Mouse (Mus musculus) left cerebral cortex, adult 9 months (tissue): ENCODE measurements around the gene Rhbdd2.
"Not testable (repeated sequence)": the region's sequence is repeated elsewhere in the genome, so short reads cannot be mapped to it uniquely, and the experiment has no call there.

Experiments used
- DNase-seq, 2 experiments: peaks; one replicate each; pipeline ENCODE4 v3.0.0; 2022; ENCODE audit warnings: low spot score in 2 of 2

Rhbdd2 gene

DNA sequence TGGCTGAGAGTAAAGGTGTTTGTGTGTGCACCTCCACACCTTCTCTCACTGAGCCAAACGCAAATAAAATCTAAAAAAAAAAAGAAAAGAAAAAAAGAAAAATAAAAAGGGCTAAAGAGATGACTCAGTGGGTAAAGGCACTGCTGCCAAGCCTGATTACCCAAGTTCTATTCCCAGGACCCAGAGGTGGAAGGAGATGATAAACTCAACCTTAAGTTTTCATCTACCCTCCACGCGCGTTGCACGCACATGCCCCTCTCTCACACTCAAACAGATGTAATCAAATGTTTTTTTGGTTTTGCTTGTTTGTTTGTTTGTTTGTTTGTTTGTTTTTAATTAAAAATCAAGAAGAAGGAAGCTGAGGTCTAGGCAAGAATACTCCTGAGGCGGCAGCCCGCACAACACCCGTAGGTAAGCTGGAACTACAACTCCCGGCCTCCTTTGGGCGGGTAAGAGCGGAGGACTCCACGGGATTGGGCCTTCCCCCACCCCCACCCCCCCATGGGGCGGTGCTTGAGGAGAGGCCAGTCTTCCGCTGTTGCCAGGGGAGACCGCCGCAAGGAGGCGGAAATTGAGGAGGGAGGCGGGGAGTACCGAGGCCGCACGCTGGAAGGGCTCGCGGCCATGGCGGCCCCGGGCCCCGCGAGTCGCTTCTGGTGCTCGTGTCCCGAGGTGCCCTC is at the start of gene Rhbdd2:
Gene Rhbdd2, plus strand, starts transcription at position 502 of the 680 bp plus-strand sequence.
- DNase-seq: peak; percentile 89 to 96

DNA sequence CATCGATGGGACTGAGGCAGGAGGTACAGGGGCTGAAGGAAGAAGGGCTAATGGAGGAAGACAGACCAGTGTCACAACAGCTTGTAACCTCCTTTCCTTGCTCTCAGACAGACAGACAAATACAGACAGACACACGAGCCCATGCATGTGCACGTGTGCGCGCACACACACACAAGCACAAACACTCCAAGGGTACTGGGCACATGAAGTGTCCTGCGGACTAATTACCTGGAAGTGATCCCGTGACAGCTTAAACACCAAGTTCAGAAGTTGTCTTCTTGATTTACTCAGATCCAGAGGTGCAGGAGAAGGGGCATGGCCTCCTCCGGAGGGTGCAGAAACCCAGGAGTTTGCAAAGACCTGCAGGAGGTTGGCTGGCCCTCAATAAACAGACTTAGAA is 46.7 kb upstream of the Rhbdd2 start:
- no peak for DNase-seq

DNA sequence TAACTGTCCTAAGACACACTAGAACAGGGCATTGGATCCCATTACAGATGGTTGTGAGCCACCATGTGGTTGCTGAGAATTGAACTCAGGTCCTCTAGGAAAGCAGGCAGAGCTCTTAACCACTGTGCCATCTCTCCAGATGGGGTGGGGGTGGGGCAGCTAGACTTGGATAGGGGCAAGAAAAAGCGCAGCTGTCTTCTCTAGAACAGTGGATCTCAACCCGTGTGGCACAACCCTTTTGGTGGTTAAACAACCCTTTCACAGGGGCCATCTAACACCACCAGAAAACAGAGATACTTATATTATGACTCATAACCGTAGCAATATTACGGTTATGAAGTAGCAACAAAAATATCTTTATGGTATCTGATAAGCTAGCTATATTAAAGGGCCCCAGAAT is 44.7 kb upstream of the Rhbdd2 start:
- no peak for DNase-seq

DNA sequence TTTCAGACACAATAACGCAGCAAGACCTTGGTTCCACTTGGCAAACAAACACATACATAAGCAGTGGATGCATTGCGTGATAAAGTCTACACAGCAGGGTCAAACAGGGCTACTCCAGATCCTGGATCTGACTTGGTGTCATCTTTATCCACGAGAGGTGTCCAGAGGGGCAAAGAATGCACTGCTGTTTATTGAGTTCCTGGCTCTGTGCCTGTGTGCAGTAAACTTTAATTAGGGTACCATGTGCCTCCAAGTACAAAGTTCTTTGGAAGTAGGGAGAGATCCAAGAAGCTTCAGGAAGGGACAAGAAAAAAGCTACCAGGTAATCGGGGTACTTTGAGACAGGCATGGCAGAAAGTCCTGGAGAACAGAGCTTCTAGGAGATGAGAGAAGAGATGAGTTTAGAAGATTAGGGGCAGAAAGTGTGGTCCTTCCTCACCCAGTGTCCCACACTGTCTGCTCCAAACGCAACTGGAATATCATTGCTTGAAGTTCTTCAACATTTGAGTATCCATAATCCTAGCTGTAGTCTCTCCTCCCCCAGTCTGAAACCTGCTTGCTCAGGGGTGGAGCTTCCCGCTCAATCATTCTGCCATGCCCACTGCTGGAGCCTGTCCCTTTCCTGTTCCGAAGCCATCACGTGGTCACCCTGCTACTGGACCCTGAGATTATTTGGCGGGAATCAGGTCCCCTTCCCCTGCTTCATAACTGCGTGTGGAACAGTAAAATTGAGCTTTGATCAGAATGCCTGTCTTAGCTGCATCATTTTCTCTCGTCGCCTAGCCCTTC is 42.2 kb upstream of the Rhbdd2 start:
- no peak for DNase-seq

DNA sequence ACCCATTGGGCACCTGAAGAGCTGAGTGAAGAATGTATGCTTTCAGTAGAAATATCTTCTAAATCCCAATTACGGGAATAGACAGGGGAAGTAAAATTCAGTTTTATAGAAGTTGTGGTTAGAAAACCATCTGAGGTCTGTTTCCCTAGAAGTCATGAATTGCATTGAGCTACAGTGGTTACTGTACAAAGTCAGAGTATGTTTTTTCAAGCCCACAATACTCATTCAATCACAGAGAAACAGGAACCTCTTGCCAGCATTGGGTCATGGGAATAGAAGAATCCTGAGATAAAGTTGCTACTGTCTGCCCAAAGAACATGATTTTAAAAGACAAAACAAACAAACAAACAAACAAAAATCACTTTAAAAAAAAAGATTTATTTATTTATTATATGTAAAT is 27.8 kb upstream of the Rhbdd2 start:
- DNase-seq: not testable (repeated sequence)

DNA sequence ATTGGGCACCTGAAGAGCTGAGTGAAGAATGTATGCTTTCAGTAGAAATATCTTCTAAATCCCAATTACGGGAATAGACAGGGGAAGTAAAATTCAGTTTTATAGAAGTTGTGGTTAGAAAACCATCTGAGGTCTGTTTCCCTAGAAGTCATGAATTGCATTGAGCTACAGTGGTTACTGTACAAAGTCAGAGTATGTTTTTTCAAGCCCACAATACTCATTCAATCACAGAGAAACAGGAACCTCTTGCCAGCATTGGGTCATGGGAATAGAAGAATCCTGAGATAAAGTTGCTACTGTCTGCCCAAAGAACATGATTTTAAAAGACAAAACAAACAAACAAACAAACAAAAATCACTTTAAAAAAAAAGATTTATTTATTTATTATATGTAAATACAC is 25.7 kb upstream of the Rhbdd2 start:
- not testable (repeated sequence) for DNase-seq

DNA sequence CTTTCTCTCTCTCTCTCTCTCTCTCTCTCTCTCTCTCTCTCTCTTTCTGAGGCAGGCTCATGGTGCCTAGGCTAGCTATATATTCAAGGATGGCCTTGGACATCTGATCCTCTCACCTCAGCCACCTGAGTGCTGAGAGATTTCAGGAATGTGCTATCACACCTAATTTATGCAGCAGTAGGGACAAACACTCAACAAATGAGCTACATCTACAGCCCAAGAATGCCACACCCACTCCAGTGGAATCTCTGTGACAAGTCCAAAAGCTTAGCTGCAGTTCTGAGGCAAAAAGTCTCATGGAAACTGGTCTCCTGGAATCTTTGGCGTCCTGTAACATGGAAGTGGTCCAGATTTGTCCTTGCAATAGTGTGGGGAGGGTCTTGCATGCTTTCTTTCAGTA is 24.8 kb upstream of the Rhbdd2 start:
- no peak for DNase-seq

DNA sequence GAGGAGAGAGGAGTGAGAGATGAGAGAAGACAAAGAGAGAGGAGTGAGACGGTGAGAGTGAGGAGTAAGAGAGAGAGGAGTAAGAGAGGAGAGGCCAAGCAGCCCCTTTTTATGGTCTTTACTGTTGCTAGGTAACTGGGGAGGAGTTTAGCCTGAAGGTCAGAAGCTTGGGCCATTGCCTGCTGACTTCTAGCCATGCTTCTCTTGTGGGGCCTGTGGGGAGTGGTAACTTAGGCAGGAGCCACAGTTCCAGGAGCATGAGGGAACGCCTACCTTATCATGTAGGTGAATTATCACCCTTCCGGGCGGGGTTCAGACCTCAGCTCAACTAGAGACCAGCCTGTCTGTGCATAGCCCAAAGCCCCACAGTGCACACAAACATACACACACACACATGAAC is 22.6 kb upstream of the Rhbdd2 start:
- no peak for DNase-seq

DNA sequence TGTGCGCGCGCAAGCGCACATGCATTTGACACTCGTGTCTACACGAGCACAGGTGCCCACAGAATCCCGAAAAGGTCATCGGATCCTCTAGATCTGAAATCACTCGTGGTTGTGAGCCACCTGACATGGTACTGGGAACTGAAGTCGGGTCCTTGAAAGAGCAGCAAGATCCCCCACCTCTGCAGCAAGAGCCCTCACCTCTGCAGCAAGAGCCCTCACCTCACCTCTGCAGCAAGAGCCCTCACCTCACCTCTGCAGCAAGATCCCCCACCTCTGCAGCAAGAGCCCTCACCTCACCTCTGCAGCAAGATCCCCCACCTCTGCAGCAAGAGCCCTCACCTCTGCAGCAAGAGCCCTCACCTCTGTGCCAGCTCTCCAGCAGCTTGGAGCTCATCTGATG is 12.7 kb upstream of the Rhbdd2 start:
- not testable (repeated sequence) for DNase-seq

DNA sequence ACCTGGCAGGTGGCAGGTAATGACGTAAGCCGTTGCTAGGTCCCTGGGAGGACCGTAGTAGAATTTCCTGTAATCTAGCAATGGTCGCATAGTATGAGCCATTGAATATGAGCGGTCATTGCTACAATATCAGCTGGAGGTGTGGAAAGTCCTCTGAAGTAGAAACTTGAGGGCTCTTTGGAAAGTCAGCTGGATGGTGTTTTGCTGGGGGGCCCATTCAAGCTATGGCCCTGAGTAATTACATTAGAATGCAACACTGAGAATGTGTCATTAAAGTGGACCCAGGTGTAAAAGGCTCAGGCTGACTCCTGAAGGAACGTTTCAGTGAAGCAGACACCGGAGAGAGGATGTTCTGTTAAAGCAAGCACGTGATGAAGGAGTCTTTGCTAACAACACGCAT is 11.9 kb upstream of the Rhbdd2 start:
- no peak for DNase-seq

DNA sequence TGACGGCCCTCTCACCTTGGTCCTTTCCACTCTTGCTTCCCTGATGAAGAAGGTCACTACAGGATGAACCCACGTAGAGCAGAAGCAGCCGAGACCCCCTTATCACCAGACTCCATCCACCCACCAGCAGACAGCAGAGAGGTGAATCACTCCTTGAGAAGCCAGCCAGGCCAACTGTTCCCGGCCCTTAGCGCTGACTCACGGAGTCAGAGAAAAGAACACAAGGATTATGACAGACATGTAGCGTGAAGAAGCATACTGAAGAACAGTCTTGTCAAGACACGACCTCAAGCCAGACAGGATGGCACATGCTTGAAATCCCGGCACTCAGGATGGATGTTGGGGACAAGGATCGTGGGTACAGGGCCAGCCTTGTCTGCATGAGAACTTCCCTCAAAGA is 10.7 kb upstream of the Rhbdd2 start:
- no peak for DNase-seq

DNA sequence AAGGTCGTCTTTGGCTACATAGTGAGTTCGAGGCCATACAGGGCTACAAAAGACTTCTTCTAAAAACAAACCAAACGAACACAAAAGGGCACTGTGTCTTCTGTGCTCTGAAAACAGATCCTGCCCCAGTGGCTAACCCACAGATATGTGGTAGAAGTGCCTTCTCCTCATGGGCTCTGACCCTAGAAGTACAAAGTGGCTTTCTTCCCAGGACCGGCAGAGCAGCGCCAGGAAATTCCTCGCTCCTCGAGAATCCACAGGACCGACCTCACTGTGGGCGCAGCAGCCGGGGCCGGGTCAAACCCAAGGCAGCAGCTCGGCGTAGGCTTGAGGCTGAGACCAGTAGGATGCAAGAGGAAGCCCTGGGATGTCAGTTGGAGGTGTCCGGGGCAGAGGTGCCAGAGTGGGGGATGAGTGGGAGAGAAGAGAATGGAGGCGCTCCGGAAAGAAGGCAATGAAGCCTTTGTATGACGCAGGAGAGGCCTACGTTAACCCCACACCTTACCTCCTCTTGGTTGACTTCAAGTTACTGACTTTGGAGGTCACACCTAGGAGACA is 9.3 kb upstream of the Rhbdd2 start:
- no peak for DNase-seq

DNA sequence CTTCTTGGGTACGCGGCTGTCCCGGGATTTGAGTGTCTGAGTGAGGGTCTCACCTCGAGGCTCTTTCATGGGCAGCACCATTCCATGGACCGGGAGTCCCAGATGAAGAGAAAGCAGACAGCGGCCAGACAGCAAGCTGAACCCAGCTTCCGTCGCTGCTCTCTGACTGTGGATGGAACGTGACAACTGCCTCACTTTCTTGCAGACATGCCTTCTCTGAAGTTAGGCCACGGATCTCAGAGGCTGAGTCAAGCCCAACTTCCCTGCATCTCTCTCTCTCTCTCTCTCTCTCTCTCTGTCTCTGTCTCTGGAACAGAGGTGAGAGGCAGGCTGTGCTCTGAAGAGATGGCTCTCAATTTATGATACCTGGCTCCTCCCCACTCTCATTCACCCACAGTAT is 3.5 kb upstream of the Rhbdd2 start:
- no peak for DNase-seq

DNA sequence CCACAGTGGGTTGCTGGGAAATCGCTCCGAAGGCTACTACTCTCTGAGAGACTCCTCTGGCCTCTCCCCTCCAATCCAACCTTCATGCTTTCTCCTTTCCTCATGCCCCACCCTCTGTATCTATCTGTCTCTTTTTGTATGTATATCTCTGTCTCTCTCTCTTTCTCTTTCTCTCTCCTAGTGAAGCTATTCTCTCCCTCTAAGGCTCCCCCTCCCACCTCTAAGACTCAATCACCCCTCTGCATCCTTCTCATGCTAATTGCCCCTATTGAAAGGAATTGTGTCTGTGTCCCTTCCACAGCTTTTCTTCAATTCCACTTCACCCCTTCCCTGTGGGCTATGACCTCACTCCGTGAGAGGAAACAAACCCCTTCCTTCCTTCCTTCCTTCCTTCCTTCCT is 3.0 kb upstream of the Rhbdd2 start:
- DNase-seq: no peak

DNA sequence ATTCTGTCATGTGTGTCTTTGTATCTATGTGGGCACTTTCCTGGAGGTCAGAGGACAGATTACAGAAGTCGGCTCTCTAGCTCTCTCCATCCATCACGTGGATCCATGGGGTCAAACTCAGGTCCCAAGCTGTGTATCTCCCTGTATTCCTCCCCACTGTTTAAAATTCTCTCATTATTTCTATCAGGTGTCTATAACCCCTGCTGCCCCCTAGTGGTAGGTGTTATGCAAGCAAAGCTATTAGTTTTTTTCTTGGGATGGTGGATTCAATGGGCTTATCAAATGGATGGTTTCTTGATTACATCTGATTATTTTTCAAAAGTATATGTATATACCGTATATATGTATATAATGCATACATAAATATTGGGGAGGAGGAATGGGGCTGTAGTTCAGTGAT is 1.8 kb upstream of the Rhbdd2 start:
- DNase-seq: peak in 1 of 2 experiments; percentile 65

DNA sequence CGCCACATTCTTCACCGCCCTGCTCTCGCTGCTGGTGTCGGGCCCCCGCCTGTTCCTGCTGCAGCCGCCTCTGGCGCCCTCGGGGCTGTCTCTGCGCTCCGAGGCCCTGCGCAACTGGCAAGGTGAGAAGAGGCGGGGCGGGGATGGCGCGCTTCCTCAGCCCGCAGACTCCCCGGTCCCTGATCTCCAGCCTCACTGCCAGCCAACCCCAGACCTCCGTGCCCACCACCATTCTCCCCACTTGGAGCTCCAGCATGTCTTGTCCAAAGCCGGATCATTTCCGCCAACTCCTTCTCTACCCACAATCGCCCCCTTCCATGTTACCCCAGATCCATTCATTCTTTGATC is 353 bp downstream of the Rhbdd2 start:
- no peak for DNase-seq

DNA sequence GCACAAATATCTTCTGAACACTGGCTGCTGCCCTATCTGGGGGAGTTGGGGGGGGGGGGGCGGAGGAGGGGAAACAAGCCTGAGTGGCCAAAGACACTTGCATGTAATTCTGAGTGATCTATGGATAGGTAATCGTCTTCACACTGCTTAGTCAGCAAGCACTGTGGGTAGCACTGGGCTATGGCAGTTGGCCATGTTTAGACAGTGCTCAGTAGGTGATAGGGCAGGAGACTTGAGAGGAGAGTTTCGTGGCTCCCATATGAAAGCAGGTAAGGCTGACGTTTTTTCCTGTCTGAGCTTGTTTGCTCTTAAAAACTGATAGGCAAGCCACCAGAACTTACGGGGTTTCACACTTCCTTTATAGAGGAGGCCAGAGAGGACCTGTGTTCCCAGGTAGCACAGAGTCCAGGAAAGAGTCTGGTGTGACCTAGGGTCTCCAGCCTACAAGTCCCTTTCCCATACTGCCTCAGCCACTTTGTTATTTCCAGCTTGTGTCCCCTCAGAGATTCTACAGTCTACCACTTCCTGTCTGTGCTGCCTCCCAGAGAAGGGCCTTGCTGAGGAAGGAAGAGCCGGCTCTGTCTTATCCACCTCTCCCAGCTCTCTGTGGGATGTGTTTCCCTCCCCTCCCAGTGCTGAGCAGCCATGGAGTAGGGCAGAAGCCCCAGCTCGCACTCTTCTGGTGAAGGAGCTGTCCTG is 7.5 kb downstream of the Rhbdd2 start:
- DNase-seq: no peak

DNA sequence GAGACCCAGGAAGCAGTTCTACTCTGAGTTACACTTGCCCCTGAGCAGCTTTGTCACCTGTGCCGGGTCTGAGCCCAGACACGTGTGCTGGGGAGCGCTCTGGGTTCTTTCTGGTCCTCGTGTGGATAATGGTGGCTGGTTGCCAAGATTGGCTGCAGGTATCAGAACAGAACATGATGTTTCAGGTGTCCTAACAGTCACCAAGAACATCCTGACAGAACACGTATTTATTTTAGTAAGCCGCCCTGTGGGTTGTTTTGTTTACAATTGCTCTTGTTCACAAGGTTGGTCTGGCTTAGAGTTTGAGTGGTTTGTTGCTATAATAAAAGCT is 8.0 kb downstream of the Rhbdd2 start:
- no peak for DNase-seq

DNA sequence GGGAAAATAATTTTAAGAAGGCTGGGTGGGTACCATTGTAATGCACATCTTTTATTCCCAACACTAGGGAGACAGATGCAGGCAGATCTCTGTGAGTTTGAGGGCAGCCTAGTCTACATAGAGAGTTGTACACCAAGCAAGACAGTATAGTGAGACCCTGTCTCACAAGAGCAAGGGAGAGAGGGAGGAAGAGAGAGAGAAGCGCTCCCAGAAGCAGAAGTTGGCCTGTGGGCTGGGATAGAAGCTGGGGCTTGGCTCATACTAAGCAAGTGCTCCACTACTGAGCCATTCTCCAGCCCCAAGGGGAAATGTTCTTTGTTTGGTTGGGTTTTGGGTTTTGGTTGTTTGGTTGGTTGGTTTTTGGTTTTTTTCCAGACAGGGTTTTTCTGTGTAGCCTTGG is 8.6 kb downstream of the Rhbdd2 start:
- DNase-seq: no peak

DNA sequence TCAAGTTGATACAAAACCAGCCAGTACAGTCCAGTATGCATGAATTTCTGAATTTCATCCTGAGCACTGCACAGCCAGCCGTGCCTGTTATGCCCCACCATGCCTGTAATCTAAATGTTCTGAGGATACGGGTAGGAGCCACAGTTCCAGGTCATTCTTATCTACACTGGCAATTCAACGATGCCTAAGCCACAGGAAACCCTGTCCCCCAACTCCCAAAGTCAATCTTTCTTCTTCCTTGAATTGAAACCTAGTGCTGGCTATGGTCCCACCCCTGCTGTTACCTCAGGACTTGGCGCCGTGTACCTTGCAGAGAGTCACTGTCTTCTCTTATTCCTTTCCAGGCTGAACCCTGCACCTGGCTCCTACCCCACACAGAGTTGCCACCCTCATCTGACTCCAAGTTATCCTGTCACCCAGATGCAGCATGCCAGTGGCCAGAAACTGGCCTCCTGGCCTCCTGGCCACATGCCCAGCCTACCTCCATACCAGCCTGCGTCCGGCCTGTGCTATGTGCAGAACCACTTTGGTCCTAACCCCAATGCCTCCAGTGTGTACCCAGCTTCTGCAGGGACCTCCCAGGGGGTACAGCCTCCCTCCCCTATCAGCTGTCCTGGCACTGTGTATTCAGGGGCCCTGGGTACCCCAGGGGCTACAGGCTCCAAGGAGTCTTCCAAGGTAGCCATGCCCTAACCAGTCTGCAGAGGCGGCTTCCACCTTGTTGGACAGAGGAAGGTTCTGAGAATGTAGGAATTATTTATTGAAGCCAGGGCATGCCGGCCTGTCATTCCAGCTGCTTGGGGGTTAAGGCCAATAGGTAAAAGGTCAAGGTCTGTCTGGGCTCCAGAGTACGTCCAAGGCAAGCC is 10.5 kb downstream of the Rhbdd2 start:
- no peak for DNase-seq

DNA sequence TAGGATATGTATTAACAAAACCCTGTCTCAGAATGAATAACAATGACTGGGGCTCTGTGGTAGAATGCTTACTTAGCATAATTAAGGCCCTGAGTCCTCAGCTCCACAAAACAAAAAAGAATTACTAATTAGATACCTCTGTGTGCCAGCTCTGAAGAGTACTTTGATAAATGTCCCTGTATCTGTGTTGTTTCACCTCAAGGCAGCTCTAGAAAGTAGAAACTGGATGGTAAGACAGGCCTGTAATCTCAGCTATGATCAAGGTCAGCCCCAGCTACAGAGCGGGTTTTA is 11.1 kb downstream of the Rhbdd2 start:
- DNase-seq: no peak

DNA sequence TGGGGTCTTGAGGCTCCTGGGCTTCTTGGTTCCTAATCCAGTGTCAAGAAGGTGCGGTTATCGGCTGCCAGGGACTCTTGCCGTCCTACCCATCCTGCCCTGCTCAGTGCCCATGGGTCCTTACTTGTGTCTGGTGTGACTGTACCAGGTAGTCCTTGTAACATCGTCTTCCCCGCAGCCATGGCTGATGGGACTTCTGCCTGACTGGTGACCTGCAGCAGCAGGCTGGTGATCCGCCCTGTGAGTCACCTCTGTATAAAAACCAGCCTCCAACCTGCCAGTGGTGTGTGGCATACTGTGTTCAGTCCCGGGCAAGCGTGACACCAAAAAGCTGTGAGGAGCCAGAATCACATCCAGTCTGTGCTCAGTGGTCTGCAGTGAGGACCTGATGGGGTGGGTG is 11.5 kb downstream of the Rhbdd2 start:
- no peak for DNase-seq
